Mouse (Mus musculus) heart, adult 2 months (tissue): ENCODE data around the gene Atg7.

Experiments
- CTCF ChIP-seq: fragments of 200-600 bp; IDR thresholded peaks from 2 replicates; pipeline ENCODE4 v1.8.1; 2022; ENCODE audit warnings: antibody characterized with exemption, mild to moderate bottlenecking, moderate library complexity
- POLR2A ChIP-seq: fragments of 200-500 bp; IDR thresholded peaks from 2 replicates; pipeline ENCODE4 v1.6.1; 2011; ENCODE audit warnings: mild to moderate bottlenecking, low read depth, low read length, control low read depth; ENCODE audit not compliant: insufficient read depth

GRCm38 (mm10) chr6:114738760-114739112 is 95.8 kb downstream of the Atg7 start:
- TF ChIP-seq CTCF (no peak), POLR2A (no peak)
